Mouse (Mus musculus): ENCODE data around the gene Pskh1. TPM values are rescaled to one million over a fixed set of nuclear protein-coding genes. Genes with fewer than 3 reads are reported as not detected.

Pskh1 gene
- total RNA-seq, 2 experiments from 2014 or later: 9.5 to 11.5 TPM

GRCm38 (mm10) chr8:105943321-105943739, 43.1 kb downstream of the Pskh1 start, which contains the start of gene Lcat:
Lcat (minus strand) TSS chr8:105943382.
- DNase-seq: no peak
- intact Hi-C loops (cut with DNase I): no loop called here

GRCm38 (mm10) chr8:105949350-105949749, 49.1 kb downstream of the Pskh1 start:
- no peak for DNase-seq
- intact Hi-C loops (cut with DNase I): no loop called here

- peak in 1 of 2 experiments; percentile 33 for DNase-seq
These were observed 50.9 kb downstream of the Pskh1 start for GRCm38 (mm10) chr8:105951057-105951659.

GRCm38 (mm10) chr8:105956556-105956955, 56.3 kb downstream of the Pskh1 start:
- DNase-seq: no peak
- intact Hi-C loops (cut with DNase I): no loop called here

More at GRCm38 (mm10) chr8:105951057-105951659, 50.9 kb downstream of the Pskh1 start:
- intact Hi-C loops (cut with DNase I): no loop called here

- intact Hi-C loops (cut with DNase I): no loop called here
- DNase-seq: no peak
These were observed 57.6 kb downstream of the Pskh1 start for GRCm38 (mm10) chr8:105957813-105958212.

- intact Hi-C loops (cut with DNase I): no loop called here
- peak; percentile 77 for DNase-seq
These were observed 59.1 kb downstream of the Pskh1 start for GRCm38 (mm10) chr8:105959350-105959749.

GRCm38 (mm10) chr8:105961101-105961500, 60.9 kb downstream of the Pskh1 start:
- no peak for DNase-seq
- intact Hi-C loops (cut with DNase I): no loop called here

GRCm38 (mm10) chr8:105961536-105961935, 61.3 kb downstream of the Pskh1 start:
- intact Hi-C loops (cut with DNase I): no loop called here
- no peak for DNase-seq

GRCm38 (mm10) chr8:105964506-105965265, 64.4 kb downstream of the Pskh1 start:
- DNase-seq: no peak
- intact Hi-C loops (cut with DNase I): no loop called here

GRCm38 (mm10) chr8:105965266-105965904, 65.1 kb downstream of the Pskh1 start:
- intact Hi-C loops (cut with DNase I): no loop called here

GRCm38 (mm10) chr8:105965905-105966341, 65.7 kb downstream of the Pskh1 start, which contains the start of gene Slc12a4:
Slc12a4 (minus strand) TSS chr8:105966097.
- intact Hi-C loops (cut with DNase I): no loop called here
- DNase-seq: peak; percentile 69 to 77

More at GRCm38 (mm10) chr8:105965266-105965904, 65.1 kb downstream of the Pskh1 start:
- peak; percentile 45 to 61 for DNase-seq

GRCm38 (mm10) chr8:105966692-105967311, 66.6 kb downstream of the Pskh1 start:
- intact Hi-C loops (cut with DNase I): no loop called here
- DNase-seq: no peak

- intact Hi-C loops (cut with DNase I): no loop called here
- DNase-seq: no peak
These were observed 69.1 kb downstream of the Pskh1 start for GRCm38 (mm10) chr8:105969367-105969766.

GRCm38 (mm10) chr8:105971019-105971720, 70.9 kb downstream of the Pskh1 start:
- intact Hi-C loops (cut with DNase I): no loop called here
- DNase-seq: no peak

GRCm38 (mm10) chr8:105975363-105975762, 75.1 kb downstream of the Pskh1 start:
- intact Hi-C loops (cut with DNase I): no loop called here
- no peak for DNase-seq

GRCm38 (mm10) chr8:105979325-105979724, 79.1 kb downstream of the Pskh1 start, which contains the start of gene Dpep3:
Dpep3 (minus strand) TSS chr8:105979429.
- DNase-seq: no peak
- intact Hi-C loops (cut with DNase I): no loop called here

- intact Hi-C loops (cut with DNase I): no loop called here
These were observed 80.9 kb downstream of the Pskh1 start for GRCm38 (mm10) chr8:105981146-105981545.

More at GRCm38 (mm10) chr8:105981146-105981545, 80.9 kb downstream of the Pskh1 start:
- DNase-seq: no peak

Measured in gastrocnemius, postnatal 36 days (tissue).